Mouse (Mus musculus) CH12.LX (cell line): ENCODE measurements around the gene Yjefn3. TPM values are rescaled to one million over a fixed set of nuclear protein-coding genes. Genes with fewer than 3 reads are reported as not detected.

Experiments
- DNase-seq: peaks from one replicate; pipeline ENCODE4 v3.0.0-alpha.2; 2013; ENCODE audit errors: extremely low read depth
- H3K27ac ChIP-seq: 2 replicates; pipeline ENCODE4 v1.5.1; 2012; ENCODE audit warnings: low read depth, mild to moderate bottlenecking, control low read depth, moderate library complexity; ENCODE audit not compliant: insufficient read depth
- H3K27me3 ChIP-seq: replicated peaks from 2 replicates; pipeline ENCODE3; 2012; ENCODE audit warnings: inconsistent platforms
- H3K36me3 ChIP-seq, 2 experiments: replicated peaks in 1 of 2; 2 replicates each; pipeline versions ENCODE3 to v1.6.1; 2012; ENCODE audit warnings: inconsistent platforms in 1 of 2, low read length in 1 of 2, mild to moderate bottlenecking in 1 of 2, mixed read lengths in 1 of 2, moderate library complexity in 1 of 2; ENCODE audit not compliant: control insufficient read depth in 1 of 2, insufficient read depth in 1 of 2
- H3K4me1 ChIP-seq, 2 experiments: 2 replicates each; pipeline ENCODE4 v1.6.1; 2012; ENCODE audit warnings: inconsistent platforms in 1 of 2, moderate library complexity in 1 of 2; ENCODE audit not compliant: insufficient read depth in 2 of 2, control insufficient read depth in 1 of 2
- H3K4me2 ChIP-seq: 2 replicates; pipeline ENCODE4 v1.6.1; 2012; ENCODE audit warnings: low read depth, mild to moderate bottlenecking, control low read depth; ENCODE audit not compliant: poor library complexity, insufficient read depth, severe bottlenecking
- H3K4me3 ChIP-seq, 3 experiments: fragments of 150-350 bp in 1 of 3; sonication (generic) in 1 of 3; replicated peaks in 1 of 3; 2 replicates each; pipeline versions ENCODE3 to v1.5.1; 2011 to 2012; ENCODE audit warnings: low read depth in 2 of 3, low read length in 2 of 3, mild to moderate bottlenecking in 2 of 3, moderate library complexity in 2 of 3, control low read depth in 1 of 3, improper control_type of control experiment in 1 of 3, inconsistent platforms in 1 of 3, mixed read lengths in 1 of 3; ENCODE audit not compliant: poor library complexity in 1 of 3
- H3K79me2 ChIP-seq: replicated peaks from 2 replicates; pipeline ENCODE4 v1.6.1; 2012; ENCODE audit warnings: mild to moderate bottlenecking, moderate library complexity; ENCODE audit not compliant: control insufficient read depth, poor library complexity, insufficient read depth, severe bottlenecking; ENCODE audit errors: extremely low read depth
- H3K9ac ChIP-seq: 2 replicates; pipeline ENCODE4 v1.6.1; 2012; ENCODE audit warnings: low read depth, mild to moderate bottlenecking, control low read depth, moderate library complexity; ENCODE audit not compliant: insufficient read depth
- H3K9me3 ChIP-seq: replicated peaks from 2 replicates; pipeline ENCODE3; 2012; ENCODE audit warnings: low read length, inconsistent platforms, mixed read lengths
- CHD2 ChIP-seq: IDR thresholded peaks from 2 replicates; pipeline ENCODE4 v1.6.1; 2011; ENCODE audit warnings: low read length, improper control_type of control experiment
- CTCF ChIP-seq, 2 experiments: IDR thresholded peaks in 1 of 2; conservative IDR thresholded peaks in 1 of 2; 2 replicates each; pipeline ENCODE4 v1.5.1; 2011 to 2012; ENCODE audit warnings: low read depth in 2 of 2, low read length in 2 of 2, improper control_type of control experiment in 1 of 2, inconsistent platforms in 1 of 2, mild to moderate bottlenecking in 1 of 2, moderate library complexity in 1 of 2
- E2F4 ChIP-seq: IDR thresholded peaks from 2 replicates; pipeline ENCODE4 v1.6.1; 2011; ENCODE audit warnings: low read depth, low read length, improper control_type of control experiment; ENCODE audit not compliant: insufficient replicate concordance
- ELF1 ChIP-seq: IDR thresholded peaks from 2 replicates; pipeline ENCODE4 v1.6.1; 2014; ENCODE audit warnings: low read depth, mild to moderate bottlenecking, inconsistent platforms, low read length, improper control_type of control experiment
- ETS1 ChIP-seq: conservative IDR thresholded peaks from 2 replicates; pipeline ENCODE4 v1.6.1; 2012; ENCODE audit warnings: low read depth, mild to moderate bottlenecking, inconsistent platforms, low read length, improper control_type of control experiment, moderate library complexity
- HCFC1 ChIP-seq: IDR thresholded peaks from 2 replicates; pipeline ENCODE4 v1.6.1; 2012; ENCODE audit warnings: low read depth, mild to moderate bottlenecking, inconsistent platforms, low read length, improper control_type of control experiment
- JUND ChIP-seq: conservative IDR thresholded peaks from 2 replicates; pipeline ENCODE4 v1.6.1; 2011; ENCODE audit warnings: low read depth, low read length, improper control_type of control experiment
- KAT2A ChIP-seq: IDR thresholded peaks from 2 replicates; pipeline ENCODE4 v1.6.1; 2012; ENCODE audit warnings: low read length, improper control_type of control experiment, inconsistent platforms; ENCODE audit not compliant: insufficient replicate concordance
- MAFK ChIP-seq: IDR thresholded peaks from 2 replicates; pipeline ENCODE4 v1.6.1; 2011; ENCODE audit warnings: low read length, improper control_type of control experiment; ENCODE audit not compliant: insufficient replicate concordance
- MAZ ChIP-seq: IDR thresholded peaks from 2 replicates; pipeline ENCODE4 v1.6.1; 2012; ENCODE audit warnings: low read depth, mild to moderate bottlenecking, inconsistent platforms, low read length, improper control_type of control experiment, moderate library complexity
- MYC ChIP-seq: IDR thresholded peaks from 2 replicates; pipeline ENCODE4 v1.6.1; 2011; ENCODE audit warnings: low read depth, mild to moderate bottlenecking, improper control_type of control experiment, low read length
- NELFE ChIP-seq: IDR thresholded peaks from 2 replicates; pipeline ENCODE4 v1.6.1; 2011; ENCODE audit warnings: low read depth, low read length, improper control_type of control experiment
- NRF1 ChIP-seq: IDR thresholded peaks from 2 replicates; pipeline ENCODE4 v1.6.1; 2014; ENCODE audit warnings: low read depth, mild to moderate bottlenecking, inconsistent platforms, low read length, improper control_type of control experiment, moderate library complexity
- POLR2A ChIP-seq: IDR thresholded peaks from 2 replicates; pipeline ENCODE4 v1.6.1; 2011; ENCODE audit warnings: low read depth, mild to moderate bottlenecking, improper control_type of control experiment, low read length
- POLR2AphosphoS2 ChIP-seq: IDR thresholded peaks from 2 replicates; pipeline ENCODE4 v1.6.1; 2011; ENCODE audit warnings: low read depth, low read length, improper control_type of control experiment
- RAD21 ChIP-seq: IDR thresholded peaks from 2 replicates; pipeline ENCODE4 v1.6.1; 2011; ENCODE audit warnings: low read depth, mild to moderate bottlenecking, low read length, improper control_type of control experiment, moderate library complexity
- SIN3A ChIP-seq: IDR thresholded peaks from 2 replicates; pipeline ENCODE4 v1.6.1; 2012; ENCODE audit warnings: low read length, improper control_type of control experiment, inconsistent platforms
- SMC3 ChIP-seq: IDR thresholded peaks from 2 replicates; pipeline ENCODE4 v1.6.1; 2011; ENCODE audit warnings: low read depth, low read length, improper control_type of control experiment
- TBP ChIP-seq: conservative IDR thresholded peaks from 2 replicates; pipeline ENCODE4 v1.6.1; 2011; ENCODE audit warnings: low read depth, low read length, improper control_type of control experiment
- TCF12 ChIP-seq: IDR thresholded peaks from 2 replicates; pipeline ENCODE4 v1.6.1; 2014; ENCODE audit warnings: low read depth, mild to moderate bottlenecking, inconsistent platforms, low read length, improper control_type of control experiment
- USF1 ChIP-seq: IDR thresholded peaks from 2 replicates; pipeline ENCODE4 v1.6.1; 2014; ENCODE audit warnings: low read depth, mild to moderate bottlenecking, inconsistent platforms, low read length, improper control_type of control experiment
- USF2 ChIP-seq: conservative IDR thresholded peaks from 2 replicates; pipeline ENCODE4 v1.6.1; 2011; ENCODE audit warnings: low read depth, low read length, improper control_type of control experiment
- ZC3H11A ChIP-seq: IDR thresholded peaks from 2 replicates; pipeline ENCODE4 v1.6.1; 2012; ENCODE audit warnings: low read depth, mild to moderate bottlenecking, inconsistent platforms, low read length, improper control_type of control experiment
- ZMIZ1 ChIP-seq: IDR thresholded peaks from 2 replicates; pipeline ENCODE4 v1.6.1; 2012; ENCODE audit warnings: low read depth, mild to moderate bottlenecking, inconsistent platforms, low read length, improper control_type of control experiment
- ZNF384 ChIP-seq: IDR thresholded peaks from 2 replicates; pipeline ENCODE4 v1.6.1; 2012; ENCODE audit warnings: low read depth, low read length, improper control_type of control experiment, inconsistent platforms
- dilution Hi-C: fragments of 300-500 bp; cut with MboI; formaldehyde crosslinking; loops from 2 replicates; pipeline ENCODE4 v1.14.3; 2020; ENCODE audit warnings: low sequenced_read_pairs; ENCODE audit not compliant: extremely low pct_unique_long_range_greater_than_20kb, extremely low pct_ligation_motif_present
- in situ Hi-C: fragments of 300-500 bp; cut with MboI; formaldehyde crosslinking; loops from 3 replicates; pipeline ENCODE4 v1.14.3; 2019; ENCODE audit warnings: low sequenced_read_pairs, low pct_ligation_motif_present, low pct_unique_long_range_greater_than_20kb, mixed read lengths
- polyA plus RNA-seq: library from polyadenylated mRNA; unstranded; fragments of >175 nt; gene quantifications from 2 replicates; pipeline ENCODE4 v1.2.1, GENCODE M21; 2012; ENCODE audit warnings: low read depth; ENCODE audit not compliant: insufficient read length
- total RNA-seq, 2 experiments: library from RNA; depleted of rRNA; stranded (reverse); fragments of 300-350 nt in 1 of 2; fragments of >200 nt in 1 of 2; gene quantifications; 2 replicates each; pipeline ENCODE4 v1.2.3; 2012 to 2014

The Yjefn3 gene
- total and polyA plus RNA-seq, 3 experiments = 3.3 to 10.5 (median 8.0) TPM

DNA sequence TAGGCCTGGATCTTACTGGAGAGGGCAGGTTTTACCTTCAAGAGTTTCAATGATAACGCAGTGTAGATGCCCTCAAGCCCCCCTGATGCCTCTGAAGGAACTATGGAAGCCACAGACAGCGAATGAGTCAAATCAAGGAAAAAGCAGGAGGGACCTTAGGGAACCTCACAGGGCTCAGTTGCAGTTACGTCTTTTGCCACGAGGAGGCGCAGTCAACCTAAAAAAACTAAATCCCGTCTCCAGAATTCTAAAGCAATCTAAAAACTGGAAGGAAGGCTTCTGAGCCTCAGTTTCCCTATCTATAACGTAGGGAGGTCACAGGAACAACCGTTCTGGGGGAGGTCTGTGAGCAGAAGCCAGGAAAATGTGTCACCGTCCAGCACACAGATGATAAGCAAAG, 28.4 kb downstream of the Yjefn3 start (continued):
- TF ChIP-seq NELFE (no peak; the same call in 1 of the 2 replicates), MAZ (no peak), TCF12 (0 out of 2 replicates have a peak, but pooled peaks have one; percentile 29), RAD21 (peak; percentile 92), ZNF384 (0 out of 2 replicates have a peak, but pooled peaks have one; percentile 32), ZC3H11A (peak; percentile 68), NRF1 (no peak), CTCF (conservative IDR thresholded peaks at IDR 0.05 in 1 of 2, IDR thresholded peaks at IDR 0.05 in 1 of 2; ENCODE audit: low read depth in 2 of 2, low read length in 2 of 2) (peak; percentile 90 to 95)

DNA sequence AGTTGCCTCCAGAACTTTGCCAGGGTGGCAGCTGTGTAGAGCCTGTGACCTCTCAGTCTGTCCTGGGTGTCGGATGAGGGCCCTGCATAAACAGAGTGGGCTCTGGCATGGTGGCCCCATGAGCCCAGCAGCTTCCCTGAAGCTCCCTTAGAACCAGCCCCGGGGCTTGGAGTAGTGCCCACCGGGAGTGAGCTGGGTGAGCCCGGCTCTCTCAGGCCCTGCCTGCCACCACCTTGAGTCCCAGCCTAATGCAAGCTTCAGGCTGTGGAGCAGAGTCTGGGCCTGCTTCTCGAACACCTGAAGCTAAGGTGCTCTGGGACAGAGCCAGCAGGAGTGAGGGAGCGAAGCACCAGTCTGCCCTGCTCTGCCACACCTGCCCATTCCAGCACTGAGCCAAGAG, 31.6 kb downstream of the Yjefn3 start:
- TF ChIP-seq NELFE (no peak), ZMIZ1 (no peak), RAD21 (no peak), TCF12 (no peak), USF1 (no peak), CHD2 (no peak), E2F4 (no peak), ETS1 (no peak), POLR2A (no peak), JUND (no peak), MYC (no peak)
- Histone ChIP-seq H3K27ac (no peak overlapping the region), H3K79me2 (no peaks in the 10 kb centered on the region), H3K9ac (no peak overlapping the region), H3K27me3 (no peaks in the 10 kb centered on the region), H3K4me1 (no peaks in the 10 kb centered on the region), H3K9me3 (no peaks in the 10 kb centered on the region), H3K36me3 (no peaks in the 10 kb centered on the region), H3K4me3 (no peak overlapping the region), H3K4me2 (no peak overlapping the region)
- no peak for DNase-seq
- dilution Hi-C loops (no loop called here), in situ Hi-C loops (no loop called here)

DNA sequence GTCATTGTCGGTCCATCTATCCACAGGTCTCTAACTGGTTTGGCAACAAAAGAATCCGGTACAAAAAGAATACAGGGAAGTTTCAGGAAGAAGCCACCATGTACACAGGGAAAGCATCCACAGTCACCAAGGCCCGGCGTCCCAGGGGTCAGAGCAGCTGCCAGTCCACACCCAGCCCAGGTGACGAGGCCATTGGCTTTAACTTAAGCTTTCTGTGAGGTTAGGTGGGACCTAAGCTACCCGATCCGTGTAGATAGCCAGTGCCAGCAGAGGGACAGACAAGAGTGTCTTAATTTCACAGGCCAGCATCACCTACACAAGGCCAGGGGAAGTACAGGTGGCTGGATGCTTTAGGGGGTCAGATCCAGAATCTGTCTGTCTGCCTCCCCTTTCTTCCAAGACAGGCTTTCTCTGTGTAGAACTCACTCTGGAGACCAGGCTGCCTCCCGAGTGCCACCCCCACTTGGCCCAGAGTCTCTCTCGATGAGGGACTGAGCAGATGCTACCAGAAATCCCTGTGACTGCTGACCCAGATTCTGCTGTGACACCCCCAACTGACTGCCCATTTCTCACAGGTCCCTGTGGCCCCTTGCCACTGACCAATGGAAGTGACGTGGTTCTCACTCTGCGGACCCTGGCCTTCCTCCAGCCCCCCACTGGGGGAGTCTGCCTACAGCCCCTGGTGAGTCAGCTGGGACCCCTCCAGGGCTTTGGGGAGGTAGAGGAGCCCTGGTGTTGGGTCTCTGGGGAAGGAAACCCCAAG, 32.3 kb downstream of the Yjefn3 start:
- TF ChIP-seq MYC = no peak
- no peak for TF ChIP-seq ZNF384
- no peak for TF ChIP-seq KAT2A
- TF ChIP-seq POLR2AphosphoS2 = no peak
- TF ChIP-seq ELF1 = no peak
- TF ChIP-seq TCF12 = no peak
- no peak for TF ChIP-seq MAZ
- no peak for TF ChIP-seq ETS1
- TF ChIP-seq SIN3A = no peak
- no peak for TF ChIP-seq USF2
- TF ChIP-seq HCFC1 = no peak
- no peak for TF ChIP-seq MAFK
- no peak for TF ChIP-seq E2F4
- no peak for TF ChIP-seq ZC3H11A
- TF ChIP-seq SMC3 = no peak
- no peak for TF ChIP-seq POLR2A
- TF ChIP-seq TBP = no peak
- Histone ChIP-seq H3K79me2 (no peaks in the 10 kb centered on the region), H3K4me2 (no peak overlapping the region), H3K36me3 (no peaks in the 10 kb centered on the region), H3K4me3 (no peak overlapping the region), H3K27me3 (no peaks in the 10 kb centered on the region), H3K9me3 (no peaks in the 10 kb centered on the region), H3K27ac (no peak overlapping the region), H3K4me1 (no peaks in the 10 kb centered on the region), H3K9ac (no peak overlapping the region)
- in situ Hi-C loops = no loop called here
- dilution Hi-C loops = no loop called here
- DNase-seq = no peak
